Mouse (Mus musculus) erythroblast, embryonic 14.5 days (primary cell): ENCODE results near the gene Snapc4.

ENCODE experiments used
- GATA1 ChIP-seq: IDR thresholded peaks from 2 replicates; pipeline ENCODE4 v1.6.1; 2012; ENCODE audit warnings: low read length, inconsistent platforms, mixed read lengths
- TAL1 ChIP-seq: IDR thresholded peaks from 3 replicates; pipeline ENCODE4 v1.6.1; 2012; ENCODE audit warnings: low read length, inconsistent platforms, mixed read lengths

DNA sequence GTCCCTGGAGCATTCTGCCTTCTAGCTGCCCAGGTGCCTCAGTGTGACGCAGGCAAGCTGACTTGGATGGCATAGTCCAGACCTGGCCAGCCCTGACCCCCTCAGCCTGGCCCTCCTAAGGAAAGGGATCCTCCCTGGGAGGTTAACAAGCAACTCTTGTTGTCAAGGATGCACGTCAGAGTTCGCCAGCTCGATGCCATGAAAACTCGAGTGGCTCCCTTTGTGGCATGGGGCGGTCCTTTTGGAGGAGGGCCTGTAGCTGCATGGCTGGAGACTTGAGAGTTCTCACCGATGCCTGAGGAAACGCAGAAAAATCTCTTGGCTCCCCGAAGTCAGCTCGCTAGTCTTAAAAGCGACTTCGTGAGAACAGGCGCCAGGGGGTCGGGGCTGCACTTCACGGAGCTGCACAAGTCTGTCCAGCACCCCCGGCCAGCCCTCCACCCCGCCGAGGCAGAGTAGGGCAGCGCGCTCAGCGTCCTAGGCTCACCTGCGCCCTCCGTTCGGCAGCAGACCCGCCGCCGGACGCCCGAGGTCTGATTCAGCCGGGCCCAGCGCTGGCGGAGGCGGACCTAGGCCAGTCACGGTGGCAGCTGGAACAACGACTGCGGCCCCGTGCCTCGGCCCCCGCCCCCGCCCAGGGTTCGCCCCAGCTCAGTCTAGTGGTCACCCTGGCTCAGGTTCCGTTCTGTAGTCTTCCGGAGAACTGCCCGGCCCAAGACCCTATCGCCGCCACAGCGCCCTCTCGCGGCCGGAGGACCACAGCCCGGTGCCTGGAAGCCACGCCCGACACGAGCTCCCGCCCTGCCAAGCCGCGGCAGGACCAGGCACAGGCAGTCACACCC, 28.3 kb upstream of the Snapc4 start, which contains the start of gene Inpp5e:
- no peak for TF ChIP-seq GATA1
- TF ChIP-seq TAL1, result no peak
